Mouse (Mus musculus) brain, embryonic 14.5 days (tissue): ENCODE measurements around the gene Trpm8.

ENCODE experiments used
- CTCF ChIP-seq: fragments of 200-500 bp; IDR thresholded peaks from 2 replicates; pipeline ENCODE4 v1.5.1; 2012; ENCODE audit warnings: inconsistent platforms, mild to moderate bottlenecking, moderate library complexity, borderline replicate concordance; ENCODE audit not compliant: insufficient read depth, insufficient read length; ENCODE audit errors: extremely low read depth
- POLR2A ChIP-seq: fragments of 200-500 bp; IDR thresholded peaks from 2 replicates; pipeline ENCODE4 v1.6.1; 2012; ENCODE audit warnings: mild to moderate bottlenecking, inconsistent platforms, borderline replicate concordance; ENCODE audit not compliant: poor library complexity, insufficient read depth, insufficient read length, severe bottlenecking; ENCODE audit errors: extremely low read depth

DNA sequence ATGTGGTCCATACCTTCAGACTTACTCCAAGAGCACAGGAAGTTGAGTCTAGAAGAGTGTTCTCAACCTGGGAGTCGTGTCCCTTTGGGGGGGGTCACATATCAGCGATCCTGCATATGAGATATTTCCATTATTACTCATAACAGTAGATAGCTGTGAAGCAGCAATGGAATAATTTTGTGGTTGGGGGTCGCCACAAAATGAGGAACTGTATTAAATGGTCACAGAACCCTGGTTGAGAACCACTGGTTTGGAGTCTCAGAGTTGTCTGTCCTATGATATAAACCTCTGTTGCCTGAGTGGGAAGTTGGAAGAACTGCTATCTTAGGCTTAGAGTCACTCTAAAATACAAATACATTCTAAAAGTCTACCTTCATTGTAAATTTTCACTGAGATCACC lies 32.4 kb downstream of the Trpm8 start:
- TF ChIP-seq CTCF (no peak), POLR2A (no peak)
